Mouse (Mus musculus) myocyte (in vitro differentiated cells): ENCODE results near the gene Fam117b. TPM values are rescaled to one million over a fixed set of nuclear protein-coding genes. Genes with fewer than 3 reads are reported as not detected.

Experiments used
- H3K27me3 ChIP-seq: one replicate; pipeline ENCODE4 v1.6.1; 2011; ENCODE audit not compliant: control insufficient read depth, insufficient read depth, insufficient read length
- H3K36me3 ChIP-seq: one replicate; pipeline ENCODE4 v1.6.1; 2011; ENCODE audit not compliant: control insufficient read depth, insufficient read depth
- H3K4me2 ChIP-seq: one replicate; pipeline ENCODE4 v1.6.1; 2011; ENCODE audit warnings: low read depth, control low read depth
- H3K4me3 ChIP-seq: one replicate; pipeline ENCODE4 v1.5.1; 2011; ENCODE audit warnings: mild to moderate bottlenecking, control low read depth, moderate library complexity
- H3K79me2 ChIP-seq: one replicate; pipeline ENCODE4 v1.6.1; 2011; ENCODE audit not compliant: control insufficient read depth, insufficient read depth
- H3ac ChIP-seq: one replicate; pipeline ENCODE4 v1.6.1; 2011; ENCODE audit not compliant: control insufficient read depth, insufficient read length
- CEBPB ChIP-seq: IDR thresholded peaks from 2 replicates; pipeline ENCODE4 v1.6.1; 2011; ENCODE audit warnings: mild to moderate bottlenecking, moderate library complexity; ENCODE audit not compliant: poor library complexity, insufficient read depth, severe bottlenecking
- E2F4 ChIP-seq: IDR thresholded peaks from one replicate; pipeline ENCODE4 v1.6.1; 2011; ENCODE audit warnings: mild to moderate bottlenecking, control low read depth, moderate library complexity; ENCODE audit not compliant: insufficient read depth
- MAX ChIP-seq: IDR thresholded peaks from one replicate; pipeline ENCODE4 v1.6.1; 2011; ENCODE audit warnings: low read depth, mild to moderate bottlenecking, control low read depth
- MYOD1 ChIP-seq, 3 experiments: IDR thresholded peaks; one replicate each; pipeline ENCODE4 v1.6.1; 2011; ENCODE audit warnings: control low read depth in 2 of 3, low read depth in 2 of 3, mild to moderate bottlenecking in 2 of 3, moderate library complexity in 1 of 3; ENCODE audit not compliant: insufficient read length in 2 of 3, control insufficient read depth in 1 of 3
- MYOG ChIP-seq, 3 experiments: IDR thresholded peaks; one replicate each; pipeline ENCODE4 v1.6.1; 2011; ENCODE audit warnings: control low read depth in 2 of 3, low read depth in 2 of 3, mild to moderate bottlenecking in 2 of 3; ENCODE audit not compliant: insufficient read length in 2 of 3, control insufficient read depth in 1 of 3, insufficient read depth in 1 of 3
- POLR2A ChIP-seq: IDR thresholded peaks from one replicate; pipeline ENCODE4 v1.6.1; 2011; ENCODE audit warnings: low read depth, mild to moderate bottlenecking, control low read depth, moderate library complexity; ENCODE audit not compliant: insufficient read length
- POLR2AphosphoS2 ChIP-seq: IDR thresholded peaks from one replicate; pipeline ENCODE4 v1.6.1; 2011; ENCODE audit warnings: low read depth, control low read depth; ENCODE audit not compliant: insufficient read length
- REST ChIP-seq: IDR thresholded peaks from one replicate; pipeline ENCODE4 v1.6.1; 2011; ENCODE audit warnings: mild to moderate bottlenecking, control low read depth, moderate library complexity; ENCODE audit not compliant: insufficient read depth, insufficient read length
- SRF ChIP-seq: IDR thresholded peaks from one replicate; pipeline ENCODE4 v1.6.1; 2011; ENCODE audit warnings: low read depth; ENCODE audit not compliant: control insufficient read depth, insufficient read length
- TCF12 ChIP-seq: IDR thresholded peaks from one replicate; pipeline ENCODE4 v1.6.1; 2011; ENCODE audit warnings: mild to moderate bottlenecking, control low read depth; ENCODE audit not compliant: poor library complexity, insufficient read depth, severe bottlenecking
- TCF3 ChIP-seq: IDR thresholded peaks from one replicate; pipeline ENCODE4 v1.6.1; 2011; ENCODE audit warnings: low read depth, control low read depth; ENCODE audit not compliant: insufficient read length
- USF1 ChIP-seq: IDR thresholded peaks from one replicate; pipeline ENCODE4 v1.6.1; 2011; ENCODE audit warnings: low read depth, mild to moderate bottlenecking, control low read depth, moderate library complexity
- polyA plus RNA-seq: library from polyadenylated mRNA; unstranded; fragments of >200 nt; fragmentation: generic; extraction: Trizol; gene quantifications from one replicate; pipeline ENCODE4 v1.2.1, GENCODE M21; 2012; ENCODE audit warnings: missing spikeins

The Fam117b gene
- polyA plus RNA-seq, 1 experiment, result 4.3 TPM

- Histone ChIP-seq H3K27me3 (no peaks in the 10 kb centered on the region), H3ac (no peak overlapping the region), H3K4me2 (no peak overlapping the region), H3K36me3 (no peaks in the 10 kb centered on the region), H3K79me2 (peaks cover 44% of the 10 kb centered on the region), H3K4me3 (no peak overlapping the region)
- TF ChIP-seq REST (no peak), SRF (no peak), CEBPB (no peak), POLR2AphosphoS2 (no peak), TCF12 (no peak), MAX (no peak), E2F4 (no peak), TCF3 (no peak), POLR2A (no peak), MYOG (IDR thresholded peaks at IDR 0.05; ENCODE audit: control insufficient read depth in 1 of 3, insufficient read depth in 1 of 3, insufficient read length in 2 of 3, low read depth in 2 of 3) (no peak)
Measured at GRCm38 (mm10) chr1:59941063-59941462, 28.3 kb downstream of the Fam117b start.

GRCm38 (mm10) chr1:59942057-59942790, 29.4 kb downstream of the Fam117b start:
- no peaks in the 10 kb centered on the region for H3K36me3 ChIP-seq
- no peak overlapping the region for H3ac ChIP-seq
- TF ChIP-seq TCF12 (no peak), SRF (no peak), TCF3 (no peak), POLR2A (no peak), MAX (no peak), USF1 (no peak), REST (no peak), E2F4 (no peak), MYOD1 (IDR thresholded peaks at IDR 0.05; ENCODE audit: control insufficient read depth in 1 of 3, insufficient read length in 2 of 3, low read depth in 2 of 3) (no peak), POLR2AphosphoS2 (no peak), MYOG (IDR thresholded peaks at IDR 0.05; ENCODE audit: control insufficient read depth in 1 of 3, insufficient read depth in 1 of 3, insufficient read length in 2 of 3, low read depth in 2 of 3) (no peak), CEBPB (no peak)
- H3K27me3 ChIP-seq, result no peaks in the 10 kb centered on the region
- peaks cover 47% of the 10 kb centered on the region for H3K79me2 ChIP-seq
- H3K4me3 ChIP-seq, result no peak overlapping the region
- H3K4me2 ChIP-seq, result no peak overlapping the region

- TF ChIP-seq E2F4 (no peak), SRF (no peak), TCF12 (no peak), REST (no peak), POLR2AphosphoS2 (no peak), MYOG (IDR thresholded peaks at IDR 0.05; ENCODE audit: control insufficient read depth in 1 of 3, insufficient read depth in 1 of 3, insufficient read length in 2 of 3, low read depth in 2 of 3) (no peak), CEBPB (no peak), POLR2A (no peak), MAX (no peak), USF1 (no peak), TCF3 (no peak), MYOD1 (IDR thresholded peaks at IDR 0.05; ENCODE audit: control insufficient read depth in 1 of 3, insufficient read length in 2 of 3, low read depth in 2 of 3) (no peak)
- no peak overlapping the region for H3K4me2 ChIP-seq
- no peaks in the 10 kb centered on the region for H3K27me3 ChIP-seq
Measured at GRCm38 (mm10) chr1:59943825-59944224, 31.0 kb downstream of the Fam117b start.

GRCm38 (mm10) chr1:59945969-59946368, 33.2 kb downstream of the Fam117b start:
- H3K79me2 ChIP-seq, result peaks cover 36% of the 10 kb centered on the region
- no peak overlapping the region for H3ac ChIP-seq
- TF ChIP-seq SRF (no peak), POLR2A (no peak), E2F4 (no peak), MAX (no peak), REST (no peak), MYOG (IDR thresholded peaks at IDR 0.05; ENCODE audit: control insufficient read depth in 1 of 3, insufficient read depth in 1 of 3, insufficient read length in 2 of 3, low read depth in 2 of 3) (no peak), CEBPB (no peak), POLR2AphosphoS2 (no peak), USF1 (no peak), MYOD1 (IDR thresholded peaks at IDR 0.05; ENCODE audit: control insufficient read depth in 1 of 3, insufficient read length in 2 of 3, low read depth in 2 of 3) (no peak), TCF3 (no peak), TCF12 (no peak)
- no peak overlapping the region for H3K4me3 ChIP-seq
- no peak overlapping the region for H3K4me2 ChIP-seq
- no peaks in the 10 kb centered on the region for H3K36me3 ChIP-seq
- no peaks in the 10 kb centered on the region for H3K27me3 ChIP-seq

More at GRCm38 (mm10) chr1:59943825-59944224, 31.0 kb downstream of the Fam117b start:
- Histone ChIP-seq H3K4me3 (no peak overlapping the region), H3K79me2 (peaks cover 51% of the 10 kb centered on the region), H3ac (no peak overlapping the region), H3K36me3 (no peaks in the 10 kb centered on the region)
